Mouse (Mus musculus) monocyte, adult 5-6 weeks (primary cell): ENCODE results near the gene Tchhl1. TPM values are rescaled to one million over a fixed set of nuclear protein-coding genes. Genes with fewer than 3 reads are reported as not detected.
"Not testable (repeated sequence)": the region's sequence is repeated elsewhere in the genome, so short reads cannot be mapped to it uniquely, and the experiment has no call there.

ENCODE experiments used
- ATAC-seq: fragments of 153-309, 156-312 bp; replicated peaks from 2 replicates; pipeline ENCODE4 v1.8.0; 2017; ENCODE audit warnings: mild to moderate bottlenecking; ENCODE audit not compliant: low TSS enrichment, insufficient number of reproducible peaks, severe bottlenecking, poor library complexity, low FRiP score
- total RNA-seq: library from RNA; stranded (forward); fragments of 200-1000, 200-491, 200-594 nt; gene quantifications from 3 replicates; pipeline ENCODE4 v1.2.3, GENCODE M21; 2017

Tchhl1 gene
- not detected in 3 replicates for total RNA-seq

DNA sequence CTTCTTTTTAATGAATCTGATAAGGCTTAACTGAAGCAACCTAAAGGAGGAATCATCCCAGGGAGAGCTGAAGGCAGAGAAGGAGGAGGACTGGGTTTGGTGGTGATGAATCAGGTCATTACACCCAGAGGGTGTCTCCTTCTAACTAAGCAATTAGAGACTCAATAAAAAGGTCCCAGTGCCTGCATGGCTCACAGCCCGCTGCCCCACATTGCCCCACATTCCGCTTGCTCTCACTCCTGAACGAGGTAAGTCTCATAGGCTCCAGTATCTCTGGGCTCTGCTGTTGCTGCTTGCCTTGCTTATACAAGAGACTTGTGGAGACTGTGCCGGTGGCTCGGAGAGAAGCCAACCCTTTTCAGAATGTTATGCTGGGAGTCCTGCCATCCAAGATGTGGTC is at the start of gene Tchhl1:
Gene Tchhl1 (plus strand): TSS at position 194 of the 400 bp plus-strand sequence.
- ATAC-seq = no peak

- no peak for ATAC-seq
Measured at GRCm38 (mm10) chr3:93431673-93432072, 36.9 kb upstream of the Tchhl1 start.

DNA sequence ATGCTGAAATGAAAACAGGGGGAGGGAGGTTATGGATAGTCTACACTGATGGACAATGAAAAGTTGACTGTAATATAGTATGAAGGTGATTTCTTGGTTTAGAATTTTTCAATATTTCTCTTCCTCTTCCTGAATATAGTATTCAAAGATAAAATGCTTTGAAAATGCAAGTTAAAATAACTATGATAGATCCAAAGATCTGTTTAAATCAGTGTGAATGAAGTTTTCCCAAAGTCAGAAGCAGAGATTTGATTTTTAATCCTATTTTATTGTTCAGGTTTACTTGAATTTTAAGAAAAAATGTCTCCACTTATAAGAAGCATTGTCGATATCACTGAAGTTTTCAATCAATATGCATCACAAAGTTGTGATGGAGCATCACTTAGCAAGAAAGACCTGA is 26.5 kb upstream of the Tchhl1 start, which contains the start of gene Tchh:
Gene Tchh (plus strand): TSS at position 301 of the 400 bp plus-strand sequence.
- ATAC-seq = no peak

DNA sequence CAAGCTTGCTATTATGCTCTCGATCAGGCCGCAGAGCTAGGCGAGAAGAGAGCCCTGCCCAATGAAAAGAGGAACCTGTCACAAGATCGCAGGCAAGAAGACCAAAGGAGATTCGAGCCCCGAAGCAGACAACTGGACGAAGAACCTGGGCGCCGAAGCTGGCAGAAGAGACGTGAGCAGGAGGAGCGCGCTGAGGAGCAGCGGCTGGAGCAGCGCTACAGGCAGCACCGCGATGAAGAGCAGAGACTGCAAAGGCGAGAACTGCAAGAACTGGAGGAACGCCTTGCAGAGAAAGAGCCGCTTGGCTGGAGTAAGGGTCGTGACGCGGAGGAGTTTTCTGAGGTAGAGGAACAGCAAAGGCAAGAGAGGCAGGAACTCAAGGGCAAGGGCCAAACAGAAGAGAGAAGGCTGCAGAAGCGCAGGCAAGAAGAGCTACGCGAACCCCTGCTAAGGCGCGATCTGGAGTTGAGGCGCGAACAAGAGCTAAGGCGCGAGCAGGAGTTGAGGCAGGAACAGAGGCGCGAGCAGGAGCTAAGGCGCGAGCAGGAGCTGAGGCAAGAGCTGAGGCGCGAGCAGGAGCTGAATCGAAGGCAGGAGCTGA is 25.0 kb upstream of the Tchhl1 start:
- peak; percentile 67 for ATAC-seq

DNA sequence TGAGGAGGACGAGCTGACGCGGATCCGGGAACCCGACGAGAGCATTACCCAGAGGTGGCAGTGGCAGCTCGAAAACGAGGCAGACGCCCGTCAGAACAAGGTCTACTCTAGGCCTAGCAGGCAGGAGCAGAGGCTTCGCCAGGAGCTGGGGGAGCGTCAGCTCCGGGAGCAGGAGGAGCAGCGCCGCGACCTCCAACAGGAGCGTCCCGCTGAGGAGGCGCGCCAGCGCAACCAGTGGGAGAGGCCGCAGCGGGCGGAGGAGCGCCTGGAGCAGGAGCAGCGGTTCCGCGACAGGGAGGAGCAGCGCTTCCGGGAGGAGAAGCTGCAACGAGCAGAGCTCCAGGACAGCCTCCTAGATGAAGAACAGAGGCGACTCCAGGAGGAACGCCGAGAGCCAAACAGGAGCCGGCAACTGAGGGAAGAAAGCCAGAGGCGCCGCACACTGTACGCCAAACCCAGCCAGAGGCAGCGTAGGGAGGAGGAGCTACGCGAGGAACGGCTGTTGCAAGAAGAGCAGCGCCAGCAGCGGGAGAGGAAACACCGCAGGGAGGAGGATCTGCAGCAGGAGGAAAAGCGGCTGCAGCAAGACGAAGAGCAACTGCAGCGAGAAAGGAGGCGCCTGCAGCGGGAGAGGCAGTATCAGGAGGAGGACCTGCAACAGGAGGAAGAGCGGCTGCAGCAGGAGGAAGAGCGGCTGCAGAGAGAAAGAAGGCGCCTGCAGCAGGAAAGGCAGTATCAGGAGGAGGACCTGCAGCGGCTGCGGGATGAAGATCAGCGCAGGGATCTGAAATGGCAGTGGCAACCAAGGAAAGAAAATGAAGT is 24.0 kb upstream of the Tchhl1 start:
- ATAC-seq = peak; percentile 42

DNA sequence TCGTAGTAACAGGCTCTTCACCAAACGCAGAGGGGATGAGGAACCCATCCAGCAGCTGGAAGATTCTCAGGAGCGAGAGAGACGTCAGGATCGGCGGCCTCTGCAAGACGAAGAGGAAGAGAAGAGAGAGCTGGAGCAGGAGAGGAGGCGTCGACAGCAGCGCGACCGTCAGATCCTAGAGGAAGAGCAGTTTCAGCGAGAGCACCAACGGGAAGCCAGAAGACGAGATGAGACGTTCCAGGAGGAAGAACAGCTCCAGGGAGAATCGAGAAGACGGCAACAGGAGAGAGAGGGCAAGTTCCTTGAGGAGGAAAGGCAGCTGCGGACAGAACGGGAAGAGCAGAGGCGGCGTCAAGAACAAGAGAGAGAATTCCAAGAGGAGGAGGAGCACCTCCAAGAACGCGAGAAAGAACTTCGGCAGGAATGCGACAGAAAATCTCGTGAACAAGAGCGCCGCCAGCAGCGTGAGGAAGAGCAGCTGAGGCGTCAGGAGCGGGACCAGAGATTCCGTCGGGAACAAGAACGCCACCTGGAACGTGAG is 23.3 kb upstream of the Tchhl1 start:
- ATAC-seq = no peak

- no peak for ATAC-seq
Measured at GRCm38 (mm10) chr3:93446128-93446755, 22.3 kb upstream of the Tchhl1 start.

GRCm38 (mm10) chr3:93446756-93447137 is 21.8 kb upstream of the Tchhl1 start:
- ATAC-seq = not testable (repeated sequence)

DNA sequence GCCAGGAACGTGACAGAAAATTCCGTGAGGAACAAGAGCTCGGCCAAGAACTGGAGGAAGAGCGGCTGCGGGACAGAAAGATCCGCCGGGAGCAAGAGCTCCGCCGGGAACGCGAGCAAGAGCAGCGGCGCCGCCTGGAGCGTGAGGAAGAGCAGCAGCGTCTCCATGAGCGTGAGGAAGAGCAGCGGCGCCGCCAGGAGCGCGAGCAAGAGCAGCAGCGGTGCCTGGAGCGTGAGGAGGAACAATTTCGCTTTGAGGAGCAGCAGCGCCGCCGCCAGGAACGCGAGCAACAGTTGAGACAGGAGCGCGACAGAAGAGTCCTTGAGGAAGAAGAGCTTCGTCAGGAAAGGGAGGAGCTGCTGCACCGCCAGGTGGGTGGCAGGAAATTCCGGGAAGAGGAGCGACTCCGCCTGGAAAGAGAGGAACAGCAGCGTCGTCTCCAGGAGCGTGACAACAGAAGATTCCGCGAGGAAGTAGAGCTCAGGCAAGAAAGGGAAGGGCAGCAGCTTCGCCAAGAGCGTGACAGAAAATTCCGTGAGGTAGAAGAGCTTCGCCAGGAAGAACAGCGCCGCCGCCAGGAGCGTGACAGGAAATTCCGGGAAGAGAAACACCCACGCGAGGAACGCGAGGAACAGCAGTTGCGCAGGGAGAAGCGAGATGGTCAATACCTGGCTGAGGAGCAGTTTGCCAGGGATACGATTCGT is 21.3 kb upstream of the Tchhl1 start:
- ATAC-seq = no peak

- ATAC-seq = no peak
Measured at GRCm38 (mm10) chr3:93466556-93466955, 2.0 kb upstream of the Tchhl1 start.

GRCm38 (mm10) chr3:93467130-93467529 is 1.4 kb upstream of the Tchhl1 start:
- no peak for ATAC-seq

DNA sequence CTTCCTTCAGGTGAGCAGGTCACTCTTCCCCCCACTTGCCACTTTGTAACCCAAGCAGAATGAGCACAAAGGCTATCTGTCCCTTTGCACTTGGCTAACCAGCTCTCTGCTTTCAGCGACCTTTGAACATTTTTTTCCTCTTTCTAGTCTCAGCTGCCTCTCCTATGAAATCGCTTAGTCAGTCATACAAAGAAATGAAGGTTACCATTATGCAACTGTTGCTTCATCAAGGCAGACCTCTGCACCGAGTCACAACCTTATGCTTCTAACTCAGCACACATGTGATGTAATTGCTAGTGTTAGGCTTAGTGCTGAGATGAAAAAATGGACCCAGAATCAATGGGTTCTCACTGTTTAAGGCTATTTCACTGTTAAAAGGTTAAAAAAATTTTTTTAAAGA is 1.1 kb downstream of the Tchhl1 start:
- ATAC-seq = no peak

- no peak for ATAC-seq
Measured at GRCm38 (mm10) chr3:93480053-93480452, 11.5 kb downstream of the Tchhl1 start.

DNA sequence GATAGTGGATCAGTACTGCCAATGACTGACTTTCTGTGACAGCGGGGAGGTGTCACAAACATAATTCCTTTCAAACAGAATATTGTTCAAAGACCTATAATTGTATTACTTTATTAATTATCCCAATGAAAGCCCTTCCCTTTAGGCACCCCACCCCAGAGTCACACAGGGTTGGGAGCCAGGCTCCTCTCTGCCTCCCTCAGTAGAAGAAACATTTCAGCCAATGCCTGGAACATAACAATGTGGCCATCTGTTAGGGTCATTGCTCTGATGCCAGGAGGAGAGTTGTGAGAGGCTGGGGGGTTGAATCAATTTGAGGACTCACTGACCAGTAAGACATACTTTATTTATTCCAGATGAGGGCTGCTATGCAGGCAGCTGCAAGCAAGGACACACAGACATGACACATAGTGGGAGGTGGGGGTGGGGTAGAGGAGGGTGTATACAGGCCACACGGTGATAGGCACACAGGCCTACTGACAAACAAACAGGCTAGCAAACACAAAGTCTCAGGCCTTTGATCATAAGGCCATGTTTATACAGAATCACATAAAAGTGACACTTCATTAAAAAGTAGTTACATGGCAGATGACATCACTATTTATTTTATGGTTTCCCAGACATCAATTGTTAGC is 13.5 kb downstream of the Tchhl1 start:
- no peak for ATAC-seq

GRCm38 (mm10) chr3:93485611-93486010 is 17.1 kb downstream of the Tchhl1 start:
- ATAC-seq = no peak

DNA sequence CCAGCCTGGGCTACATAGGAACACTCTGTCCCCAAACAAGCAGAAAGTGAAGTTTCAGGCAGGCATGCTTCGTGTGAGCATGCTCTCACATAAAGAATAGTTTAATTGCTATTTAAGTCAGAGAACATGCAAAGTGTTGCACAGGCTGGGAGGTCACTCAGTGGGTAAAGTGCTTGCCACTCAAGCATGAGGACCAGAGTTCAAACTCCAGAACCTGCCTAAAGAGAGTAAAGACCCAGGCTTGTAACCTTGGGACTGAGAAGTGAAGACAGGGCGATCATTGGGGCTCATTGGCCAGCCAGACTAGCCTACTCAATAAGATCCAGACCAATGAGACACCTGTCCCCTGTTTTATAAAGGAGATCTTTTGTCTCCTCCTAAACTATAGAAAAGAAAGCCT is 20.0 kb downstream of the Tchhl1 start:
- ATAC-seq = no peak

DNA sequence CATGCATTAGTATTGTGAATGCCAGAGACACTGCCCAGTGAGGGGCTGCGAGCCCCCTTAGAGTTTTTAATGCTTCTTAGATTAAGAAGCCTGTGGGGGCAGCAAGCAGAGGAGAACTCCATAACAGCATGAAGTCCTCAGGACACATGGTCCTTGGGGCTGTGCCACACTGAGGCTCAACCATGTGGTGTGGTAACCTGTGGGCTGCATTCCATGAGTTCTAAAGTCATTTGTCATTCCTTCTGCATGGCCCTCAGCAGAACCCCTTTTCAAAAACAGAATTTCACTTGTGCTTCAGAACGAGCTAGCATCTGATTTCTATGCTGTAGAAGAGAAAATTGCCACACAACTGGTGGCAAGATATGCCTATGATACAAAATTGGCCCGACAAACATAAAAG is 23.6 kb downstream of the Tchhl1 start:
- ATAC-seq = no peak

DNA sequence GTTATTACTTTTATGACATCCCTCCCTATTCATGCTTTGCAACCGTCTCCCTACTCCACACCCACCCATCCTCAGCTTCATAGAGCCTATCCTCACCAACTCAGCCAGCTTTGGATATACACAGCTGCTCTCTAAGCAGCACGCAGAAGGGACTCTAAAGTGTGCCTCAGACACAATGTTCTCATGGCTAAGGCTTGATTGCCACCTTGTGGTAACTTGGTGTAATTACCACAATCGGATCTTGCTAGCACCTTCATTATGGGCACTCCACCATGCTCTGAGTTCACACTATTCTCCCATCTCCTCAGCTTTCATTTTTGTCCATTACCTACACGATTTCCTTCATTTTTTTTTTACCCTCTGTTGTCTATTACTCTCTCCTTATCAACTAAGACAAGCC is 25.4 kb downstream of the Tchhl1 start:
- peak; percentile 92 for ATAC-seq

GRCm38 (mm10) chr3:93494774-93495173 is 26.2 kb downstream of the Tchhl1 start:
- ATAC-seq = not testable (repeated sequence)
